Mouse (Mus musculus) layer of hippocampus, adult 9-11 months (tissue): Measurements from ENCODE around the gene Cyp46a1.
A peak's percentile ranks its signal among the peaks of the same experiment; 100 is the strongest.

Source experiments
- DNase-seq: peaks from one replicate; pipeline ENCODE4 v3.0.0; 2022

Gene Cyp46a1

DNA sequence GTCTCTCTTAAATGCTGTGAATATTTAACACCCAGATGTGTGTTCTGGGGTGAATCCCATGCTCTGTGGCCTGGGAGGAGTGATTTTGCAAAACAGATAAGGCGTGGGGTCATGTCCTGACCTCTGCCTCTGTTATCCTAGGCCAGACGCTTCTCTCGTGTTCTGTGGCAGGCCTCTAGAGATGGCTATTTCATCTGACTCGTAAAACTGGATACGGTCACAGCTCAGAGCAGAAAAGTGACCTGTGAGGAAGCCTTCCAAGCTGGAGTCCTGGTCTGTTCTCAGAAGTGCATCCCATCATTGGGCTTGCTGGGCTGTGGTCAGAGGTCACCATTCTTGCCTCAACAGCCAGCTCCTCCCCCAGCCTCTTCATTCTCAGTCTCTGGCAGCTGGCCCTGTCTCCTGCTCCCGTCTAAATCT, 21.7 kb upstream of the Cyp46a1 start:
- DNase-seq = no peak

DNA sequence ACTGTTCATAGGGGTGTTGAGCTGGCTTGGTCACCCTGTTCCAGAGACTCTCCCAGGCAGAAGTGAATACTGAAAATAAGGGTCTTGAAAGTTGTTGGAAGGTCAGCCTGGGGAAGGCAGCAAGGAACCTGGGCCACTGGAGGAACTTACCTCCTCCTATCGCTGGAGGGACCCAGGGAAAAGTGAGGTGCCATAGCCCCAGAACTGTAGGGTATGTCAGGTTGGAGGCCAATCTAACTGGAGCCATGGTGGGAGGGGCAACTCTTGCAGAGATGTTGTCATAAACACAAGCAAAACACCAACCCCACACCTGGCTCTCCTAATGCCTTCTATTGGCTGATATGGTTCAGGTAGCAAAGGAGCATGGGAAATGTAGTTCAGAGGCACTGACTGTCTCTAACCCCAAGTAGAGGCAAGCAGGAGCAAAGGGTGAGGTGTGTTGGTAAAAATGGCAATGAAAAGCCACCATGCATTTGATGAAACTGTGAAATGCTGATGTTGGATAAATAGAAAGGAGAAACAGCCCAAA, 20.9 kb upstream of the Cyp46a1 start:
- no peak for DNase-seq

DNA sequence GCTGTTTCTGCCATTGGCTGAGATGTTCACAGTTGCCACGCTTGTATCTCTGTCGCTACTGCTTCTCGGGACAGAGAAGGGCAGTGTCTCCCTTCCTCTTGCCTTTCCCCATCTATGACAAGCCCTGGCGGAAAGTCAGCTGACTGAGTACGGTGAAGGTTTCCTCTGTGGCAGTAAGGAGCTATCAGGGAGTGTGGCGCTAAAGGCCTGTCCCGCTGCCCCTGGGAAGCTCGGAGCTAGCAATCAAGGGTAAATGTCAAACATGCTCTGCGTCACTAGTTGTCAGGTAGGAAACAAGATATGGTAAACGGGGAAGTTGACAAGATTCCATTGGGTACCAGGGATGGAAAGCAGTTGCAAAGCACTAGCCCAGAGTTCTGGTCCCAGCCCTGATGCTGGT, 18.4 kb upstream of the Cyp46a1 start:
- DNase-seq = no peak

DNA sequence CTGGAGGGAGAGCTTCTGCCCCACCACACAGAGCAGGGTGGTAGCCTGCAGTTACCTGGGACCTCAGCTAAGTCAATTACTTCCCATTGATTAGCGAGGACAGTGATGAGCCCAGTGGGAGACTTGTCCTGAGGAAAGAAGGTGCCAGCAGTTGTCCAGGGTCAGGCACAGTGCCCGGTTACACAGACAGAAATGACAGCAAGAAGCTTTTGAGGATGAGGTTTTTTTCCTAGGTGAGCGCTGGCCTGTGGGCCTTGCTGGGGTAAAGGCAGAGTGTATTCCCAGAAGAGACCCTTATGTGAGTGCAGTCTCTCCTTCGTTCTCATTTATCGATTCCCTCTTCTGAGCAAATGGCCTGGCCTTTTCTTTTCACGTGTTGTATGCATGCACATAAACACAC, 17.5 kb upstream of the Cyp46a1 start:
- DNase-seq = no peak

DNA sequence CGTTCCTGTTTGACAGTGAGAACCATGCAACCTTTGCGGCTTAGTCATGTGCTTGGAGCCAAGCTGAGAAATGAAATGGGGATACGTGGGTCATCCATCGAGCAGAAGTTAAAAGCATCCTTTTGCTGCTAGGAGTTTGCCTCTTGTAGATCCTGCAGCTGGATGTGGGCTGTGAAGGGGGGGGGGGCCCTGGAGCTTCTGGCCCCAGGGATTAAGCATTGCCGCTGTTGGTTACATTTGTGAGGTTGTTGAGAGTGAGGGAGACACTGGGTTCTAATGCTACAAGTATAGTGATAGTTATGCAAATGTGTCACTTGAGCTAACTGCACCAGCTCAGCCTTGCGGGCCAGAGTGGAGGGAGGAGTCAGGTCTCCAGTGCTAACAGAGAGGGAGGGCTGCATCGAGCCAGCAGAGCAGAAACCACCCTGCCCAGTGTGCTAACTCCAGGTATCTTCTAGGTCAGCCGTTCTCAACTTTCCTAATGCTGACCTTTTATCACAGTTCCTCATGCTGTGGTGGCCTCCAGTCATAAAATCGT, 16.9 kb upstream of the Cyp46a1 start:
- no peak for DNase-seq

DNA sequence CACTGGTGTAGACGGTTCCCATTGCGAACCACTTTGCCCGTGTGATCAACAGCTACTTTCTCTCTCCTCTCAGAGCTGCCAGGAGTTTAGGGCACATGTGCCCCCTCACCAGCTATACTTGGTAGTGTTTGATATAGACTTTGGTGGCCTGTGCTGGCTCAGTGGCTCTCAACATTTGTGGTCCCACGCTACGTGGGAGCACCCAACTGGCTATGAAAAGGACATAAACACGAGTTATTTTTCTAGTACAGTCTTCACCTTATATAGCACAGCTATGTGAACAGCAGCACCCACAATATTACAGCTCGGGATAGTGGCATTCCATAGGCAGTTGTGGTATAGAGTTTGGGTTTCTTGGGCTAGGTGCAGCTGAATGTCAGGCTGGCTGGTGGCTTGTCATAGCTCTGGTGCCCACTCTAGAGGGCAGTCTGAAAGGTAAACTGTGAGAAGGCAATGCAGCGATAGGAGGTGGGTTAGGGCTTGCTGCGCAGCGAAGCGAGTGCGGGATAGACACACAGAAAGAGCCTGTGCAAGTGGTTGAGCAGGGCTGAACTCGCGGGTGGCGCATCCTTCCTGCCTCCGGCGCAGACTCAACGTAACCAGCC, 16.3 kb upstream of the Cyp46a1 start:
- no peak for DNase-seq

DNA sequence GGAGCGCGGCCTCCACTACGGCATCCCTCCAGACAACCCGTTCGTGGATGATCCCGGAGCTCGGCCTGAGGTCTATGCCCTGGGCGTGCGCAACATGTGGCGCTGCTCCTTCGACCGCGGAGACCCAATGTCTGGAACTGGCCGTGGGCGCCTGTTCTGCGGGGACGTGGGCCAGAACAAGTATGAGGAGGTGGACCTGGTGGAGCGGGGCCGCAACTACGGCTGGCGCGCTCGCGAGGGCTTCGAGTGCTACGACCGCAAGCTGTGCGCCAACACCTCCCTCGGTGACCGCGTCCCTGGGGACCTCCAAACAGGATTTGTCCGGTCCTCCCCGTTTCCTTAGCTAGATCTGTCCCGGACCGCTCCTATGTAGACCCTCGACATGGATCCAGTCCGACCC, 15.7 kb upstream of the Cyp46a1 start:
- DNase-seq = no peak

DNA sequence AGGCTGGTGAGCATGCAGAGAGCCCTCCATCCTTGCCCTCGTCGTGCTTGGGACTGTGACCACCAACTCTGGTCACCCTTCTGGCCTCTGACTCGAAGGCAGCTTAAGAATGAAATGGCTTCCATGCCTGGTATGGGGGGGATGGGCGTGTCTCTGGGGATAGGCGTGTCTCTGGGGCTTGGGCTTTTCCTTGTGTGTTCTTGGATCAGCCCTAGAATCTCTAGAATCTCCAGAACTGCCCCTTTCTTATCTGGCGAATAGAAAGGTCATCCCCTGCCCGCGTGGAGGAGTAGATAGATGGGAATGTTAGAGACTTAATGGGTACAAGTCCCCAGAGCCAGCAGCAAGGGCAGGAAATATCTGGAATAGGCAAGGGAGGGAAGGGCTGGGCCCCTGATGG, 14.1 kb upstream of the Cyp46a1 start:
- DNase-seq = no peak

DNA sequence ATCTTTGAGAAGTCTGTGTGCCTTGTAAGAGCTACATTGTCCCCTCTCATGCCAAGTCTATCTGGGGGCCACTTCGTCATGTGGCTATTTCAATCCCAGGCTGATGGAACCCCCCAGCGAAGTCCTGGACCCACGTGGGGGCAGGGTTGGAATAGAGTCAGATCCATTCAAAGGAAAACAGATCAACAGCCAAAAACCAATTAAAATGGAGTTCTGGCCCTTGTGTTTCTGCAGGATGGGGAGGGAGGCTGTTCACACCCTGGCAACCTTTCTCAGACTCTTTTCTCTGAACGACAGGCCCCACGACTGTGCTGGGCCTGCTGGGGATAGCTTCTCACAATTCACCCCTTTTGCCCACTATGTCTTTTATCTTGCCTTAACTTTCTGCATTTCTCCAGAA, 7.8 kb upstream of the Cyp46a1 start:
- DNase-seq = peak; percentile 52

DNA sequence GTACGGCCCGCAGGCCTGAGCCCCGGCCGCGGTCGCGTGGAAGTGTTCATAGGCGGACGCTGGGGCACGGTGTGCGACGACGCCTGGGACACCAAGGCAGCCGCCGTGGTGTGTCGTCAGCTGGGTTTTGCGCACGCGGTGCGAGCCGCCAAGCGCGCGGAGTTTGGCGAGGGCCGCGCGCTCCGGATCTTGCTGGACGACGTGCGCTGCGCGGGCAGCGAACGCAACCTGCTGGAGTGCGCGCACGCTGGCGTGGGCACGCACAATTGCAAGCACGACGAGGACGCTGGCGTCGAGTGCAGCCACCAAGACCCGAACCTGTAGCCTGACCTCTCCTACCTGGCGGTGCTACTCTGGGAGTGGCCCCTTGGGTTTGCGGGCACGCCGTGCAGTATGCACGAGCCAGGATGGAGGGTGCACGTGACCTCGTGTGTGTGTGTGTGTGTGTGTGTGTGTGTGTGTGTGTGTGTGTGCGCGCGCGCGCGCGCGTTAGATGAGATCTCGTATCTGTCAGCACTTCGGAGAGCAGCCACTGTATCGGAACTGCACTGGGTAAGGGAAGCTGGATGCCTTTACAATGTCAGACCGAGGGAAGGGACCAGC, 6.2 kb upstream of the Cyp46a1 start:
- DNase-seq = peak; percentile 91

DNA sequence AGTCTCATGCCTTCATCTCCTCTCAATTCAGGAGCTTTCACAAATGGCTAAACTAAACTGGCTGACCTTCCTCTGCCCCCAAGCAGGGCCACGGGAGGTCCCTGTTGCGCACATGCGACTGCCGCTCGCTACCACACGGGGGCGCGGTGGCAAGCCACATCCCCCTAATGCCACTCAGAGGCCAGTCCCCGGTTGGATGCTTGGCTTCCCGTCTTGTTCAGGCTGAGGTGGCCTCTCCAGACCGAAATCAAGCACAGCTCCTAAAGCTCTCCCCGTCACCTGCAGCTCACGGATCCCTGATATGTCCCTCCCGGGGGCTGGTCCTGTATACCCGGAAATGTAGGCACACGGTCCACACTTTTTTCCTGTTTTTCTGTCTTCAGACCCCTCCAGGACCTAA, 1.1 kb upstream of the Cyp46a1 start:
- peak; percentile 84 for DNase-seq

DNA sequence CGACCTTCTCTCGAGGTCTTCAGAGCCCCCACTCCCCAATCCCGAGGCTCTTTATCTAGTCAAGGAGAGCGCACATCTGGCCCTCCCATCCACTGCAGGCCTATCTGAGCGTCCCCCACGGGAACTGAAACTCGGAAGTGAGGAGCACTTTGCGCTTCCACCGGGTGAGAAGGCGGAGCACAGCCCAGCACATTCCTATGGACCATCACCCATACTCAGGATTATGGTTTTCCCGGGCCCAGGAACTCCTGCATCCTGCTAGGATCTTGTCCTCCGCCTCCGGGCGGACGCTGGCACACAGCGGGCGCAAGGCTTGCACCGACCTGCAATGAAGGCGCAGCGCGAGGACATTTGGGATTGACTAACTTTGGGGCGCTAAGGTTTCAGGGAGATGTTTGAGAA, 699 bp upstream of the Cyp46a1 start:
- DNase-seq = no peak

DNA sequence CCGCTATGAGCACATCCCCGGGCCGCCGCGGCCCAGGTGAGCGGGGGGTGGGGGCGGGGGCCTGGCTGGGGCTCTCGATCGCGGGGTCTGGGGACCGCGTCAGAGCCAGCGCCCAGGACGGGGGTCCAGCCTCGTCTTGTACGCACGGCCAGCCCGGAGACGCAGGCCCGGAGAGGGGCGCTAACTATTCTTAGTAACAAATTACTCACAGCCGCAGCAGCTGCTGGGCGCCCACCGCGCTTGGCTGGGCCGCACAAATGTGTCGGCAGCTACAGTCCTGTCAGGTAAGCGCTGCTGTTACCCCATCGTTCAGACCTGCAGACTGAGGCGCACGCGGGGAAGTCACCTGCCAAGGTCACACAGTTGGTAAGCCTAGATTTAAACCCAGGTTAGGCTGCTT, 348 bp downstream of the Cyp46a1 start:
- DNase-seq = peak; percentile 42

DNA sequence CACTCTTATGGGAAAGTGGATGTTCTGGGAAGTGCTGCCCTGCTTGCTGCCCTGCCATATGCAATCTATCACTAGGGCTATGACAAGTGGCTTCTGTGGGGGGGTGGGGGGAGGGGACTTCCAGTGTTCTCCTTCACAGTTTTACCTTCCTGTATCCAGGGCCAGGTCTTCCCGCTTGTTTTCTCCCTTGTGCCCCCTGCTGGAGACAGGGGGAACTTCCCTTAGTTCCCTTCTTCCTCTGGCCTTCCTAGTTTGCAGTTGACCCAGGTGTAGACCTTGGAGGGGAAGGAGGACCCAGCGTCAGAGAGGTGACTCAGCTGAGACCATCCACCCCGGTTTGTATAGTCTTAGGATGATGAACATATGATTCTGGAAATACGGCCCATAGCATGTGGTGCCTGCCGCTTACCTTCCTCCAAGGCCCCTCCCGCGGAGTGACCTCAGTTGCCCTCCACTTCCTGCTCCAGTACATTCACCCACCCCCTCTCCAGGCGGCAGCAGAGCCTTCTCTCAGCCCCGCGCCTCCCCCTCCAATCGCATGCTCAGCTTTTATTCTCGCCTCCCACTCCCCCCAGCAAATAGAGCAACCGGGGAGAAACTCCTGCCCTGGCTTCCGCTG, 4.5 kb downstream of the Cyp46a1 start:
- DNase-seq = peak; percentile 42

DNA sequence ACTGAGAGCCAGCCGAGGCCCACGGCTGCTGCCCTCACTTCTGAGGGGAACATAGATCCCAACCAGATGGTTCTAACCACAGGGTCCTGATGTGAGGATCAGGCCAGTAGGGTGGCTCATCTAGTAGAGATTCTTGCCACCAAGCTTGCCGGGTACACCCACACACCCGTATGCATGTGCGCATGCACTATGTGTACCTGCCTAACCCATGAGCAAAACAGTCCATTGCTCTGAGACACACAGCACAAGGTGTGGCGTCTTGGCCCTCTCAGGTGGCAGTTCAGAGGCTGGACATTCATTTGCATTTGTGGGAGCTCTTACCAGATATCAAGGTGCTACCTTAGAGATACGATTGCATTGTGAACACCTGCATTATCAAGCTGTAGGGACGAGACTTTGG, 14.0 kb downstream of the Cyp46a1 start:
- DNase-seq = no peak

DNA sequence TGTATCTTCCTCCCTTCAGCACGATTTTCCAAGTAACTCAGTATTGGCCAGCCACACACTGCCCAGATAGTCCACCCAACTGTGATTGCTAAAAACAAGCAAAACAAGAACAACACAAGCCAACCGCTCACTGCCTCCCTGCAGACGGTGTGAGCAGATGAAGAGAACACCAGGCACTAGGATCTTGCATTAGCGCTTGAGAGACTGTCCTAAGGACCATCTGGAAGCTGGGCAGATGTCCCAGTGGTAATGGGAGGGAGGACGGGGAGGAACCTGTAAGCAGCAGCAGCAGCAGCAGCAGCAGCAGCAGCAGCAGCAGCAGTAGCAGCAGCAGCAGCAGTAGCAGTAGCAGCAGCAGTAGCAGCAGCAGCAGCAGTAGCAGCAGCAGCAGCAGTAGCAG, 14.8 kb downstream of the Cyp46a1 start:
- DNase-seq = peak; percentile 61

DNA sequence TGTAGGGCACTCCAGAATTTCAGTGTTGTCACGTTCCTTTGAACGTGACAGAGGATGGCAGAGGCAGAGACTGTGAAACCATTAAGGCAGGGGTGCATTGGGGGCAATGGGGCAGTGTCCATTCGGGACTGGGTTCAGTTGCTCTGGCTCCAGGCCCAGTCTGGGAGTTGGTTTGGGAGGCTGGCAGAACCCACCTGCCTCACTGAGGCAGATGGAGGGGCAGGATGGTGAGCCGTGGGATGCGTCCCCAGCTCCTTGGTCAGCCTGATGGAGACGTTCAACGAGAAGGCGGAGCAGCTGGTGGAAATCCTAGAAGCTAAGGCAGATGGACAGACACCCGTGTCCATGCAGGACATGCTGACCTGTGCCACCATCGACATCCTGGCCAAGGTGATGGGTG, 16.8 kb downstream of the Cyp46a1 start:
- DNase-seq = no peak

DNA sequence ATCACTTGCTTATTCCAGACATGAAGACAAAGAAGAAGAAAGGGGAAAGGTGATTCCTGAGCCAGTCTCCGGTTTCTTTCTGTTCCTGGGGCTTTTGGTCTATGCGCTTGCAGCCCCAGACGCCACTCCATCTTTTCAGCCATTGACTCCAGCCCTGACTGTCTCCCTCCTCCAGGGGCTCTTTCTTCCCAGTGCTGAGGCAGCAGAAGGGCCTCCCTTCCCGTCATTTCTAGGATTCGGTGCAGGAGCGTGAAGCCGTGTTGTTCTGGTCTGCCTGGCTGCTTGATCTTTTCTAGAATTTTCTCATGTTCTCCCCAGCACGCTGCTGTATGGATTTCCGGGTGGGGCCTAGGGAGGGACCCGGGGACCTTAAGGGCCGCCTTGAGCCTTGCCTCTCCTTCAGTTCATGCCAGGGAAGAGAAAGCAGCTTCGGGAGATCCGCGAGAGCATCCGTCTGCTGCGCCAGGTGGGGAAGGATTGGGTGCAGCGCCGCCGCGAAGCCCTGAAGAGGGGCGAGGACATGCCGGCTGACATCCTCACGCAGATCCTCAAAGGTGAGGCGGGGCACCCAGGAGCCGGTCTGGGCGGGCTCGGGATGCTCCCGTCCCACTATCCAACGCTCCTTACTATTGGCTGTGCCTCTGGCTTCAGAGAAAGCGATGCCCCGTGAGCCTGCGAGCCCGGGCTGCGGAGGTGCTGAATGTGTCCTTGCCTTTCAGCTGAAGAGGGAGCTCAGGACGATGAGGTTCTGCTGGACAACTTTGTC, 18.4 kb downstream of the Cyp46a1 start:
- DNase-seq = no peak

DNA sequence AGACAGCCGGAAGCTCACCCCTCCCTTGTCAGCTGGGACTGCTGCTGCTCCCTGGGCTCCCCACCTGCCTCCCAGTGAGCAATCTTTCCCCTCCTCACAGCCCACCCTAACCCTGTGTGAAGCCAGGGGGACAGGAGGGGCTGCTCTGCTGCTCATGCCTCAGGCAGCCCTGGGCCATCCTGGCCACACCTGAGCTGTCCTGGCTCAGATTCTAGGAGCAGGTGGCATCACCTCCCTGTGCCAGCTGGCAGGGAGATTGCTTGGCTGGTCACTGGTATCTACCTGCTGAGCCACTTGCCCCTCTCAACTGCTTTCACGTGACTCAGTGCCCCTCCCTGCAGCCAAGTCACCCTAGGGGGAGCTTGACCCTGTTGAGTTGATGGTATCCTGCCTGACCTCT, 20.1 kb downstream of the Cyp46a1 start:
- no peak for DNase-seq

DNA sequence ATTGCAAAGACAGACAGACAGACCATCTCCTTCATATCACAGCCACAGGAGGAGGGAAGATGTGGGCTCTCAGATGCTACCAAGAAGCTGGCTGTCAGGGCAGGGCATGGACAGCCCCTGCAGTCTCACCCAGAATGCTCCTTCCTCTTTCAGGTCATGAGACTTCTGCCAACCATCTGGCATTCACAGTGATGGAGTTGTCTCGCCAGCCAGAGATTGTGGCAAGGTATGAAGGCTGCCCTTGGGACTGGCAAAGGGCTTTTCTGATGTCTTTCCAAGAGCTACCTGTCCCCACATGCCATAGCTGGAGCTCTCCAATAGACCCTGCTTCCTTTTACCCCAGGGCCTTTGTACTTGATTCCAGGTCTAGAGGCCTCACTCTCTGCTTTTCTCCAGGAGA, 21.1 kb downstream of the Cyp46a1 start:
- DNase-seq = no peak

DNA sequence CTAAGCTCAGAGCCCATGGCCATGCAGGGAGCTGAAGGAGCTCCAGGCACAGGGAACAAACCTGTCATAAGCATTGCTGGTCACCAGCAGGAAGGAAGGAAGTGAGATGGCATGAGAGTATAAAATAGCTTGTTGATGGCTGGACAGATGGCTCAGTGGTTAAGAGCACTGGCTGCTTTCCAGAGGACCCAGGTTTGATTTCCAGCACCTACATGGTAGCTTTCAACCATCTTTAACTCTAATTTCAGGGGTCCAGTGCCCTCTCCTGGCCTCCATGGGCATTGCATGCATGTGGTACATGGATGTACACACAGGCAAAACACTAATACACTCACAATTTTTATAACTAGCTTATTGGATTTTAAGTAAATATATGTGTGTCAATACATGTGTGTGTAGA, 21.8 kb downstream of the Cyp46a1 start:
- DNase-seq = no peak

DNA sequence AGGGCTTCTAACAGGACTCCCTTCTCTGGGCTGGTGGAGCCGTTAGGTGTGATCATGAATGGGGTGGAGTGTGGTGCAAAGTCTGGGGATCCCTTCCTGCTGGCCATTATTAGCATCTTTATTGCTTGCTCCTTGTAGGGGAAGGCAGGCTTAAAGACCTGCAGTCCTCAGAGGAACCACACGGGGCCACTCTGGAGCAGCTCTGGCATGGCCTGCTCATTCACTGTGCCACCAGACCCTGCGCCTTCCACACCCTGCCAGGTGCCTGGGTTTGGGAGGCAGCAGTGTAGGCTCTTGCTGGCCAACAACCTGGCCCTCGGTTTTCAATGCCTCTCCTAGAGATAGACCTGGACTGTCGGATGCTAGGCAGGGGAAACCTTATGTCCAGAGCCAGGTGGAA, 29.6 kb downstream of the Cyp46a1 start:
- peak; percentile 73 for DNase-seq

DNA sequence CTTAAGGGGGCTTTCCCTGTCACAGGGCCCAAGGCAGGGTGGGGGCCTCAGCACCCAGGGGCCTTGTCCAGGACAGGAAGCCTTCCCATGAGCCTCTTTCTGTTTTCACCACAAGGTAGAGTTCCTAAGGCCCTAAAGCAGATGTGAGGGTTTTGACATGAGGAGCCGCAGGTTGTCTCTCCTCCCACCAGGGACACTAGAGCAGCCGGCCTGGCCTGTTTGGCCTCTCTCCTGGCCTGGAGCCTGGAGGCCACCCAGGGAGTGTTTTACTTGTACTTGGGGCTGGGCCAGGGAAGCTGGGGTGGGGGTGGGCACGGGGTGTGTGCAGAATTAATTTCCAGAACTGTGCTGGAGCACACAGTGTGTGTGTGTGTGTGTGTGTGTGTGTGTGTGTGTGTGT, 31.2 kb downstream of the Cyp46a1 start:
- no peak for DNase-seq

DNA sequence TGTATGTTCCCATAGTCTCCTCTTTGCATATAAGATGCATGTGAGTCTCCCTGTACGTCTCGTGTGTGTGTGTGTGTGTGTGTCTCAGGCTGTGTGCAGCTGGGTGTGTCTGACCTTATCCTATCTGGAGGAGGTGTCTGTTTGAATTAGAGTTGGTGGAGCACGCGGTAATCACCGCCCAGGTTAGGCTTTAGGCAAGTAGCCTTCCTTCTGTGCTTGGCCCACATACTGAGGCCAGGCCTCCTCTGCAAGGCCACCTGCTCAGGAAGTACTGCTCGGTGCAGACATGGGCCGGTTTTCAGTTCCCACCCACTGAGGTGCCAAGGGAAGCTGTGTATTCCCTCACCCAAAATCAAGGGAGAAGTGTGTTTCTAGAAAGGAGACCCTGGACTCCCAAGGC, 31.7 kb downstream of the Cyp46a1 start:
- DNase-seq = no peak
